Mouse (Mus musculus) urinary bladder, postnatal 14 days (tissue): ENCODE measurements at regions not wholly inside any gene's neighbourhood (a gene's known extent, or its start where the extent isn't known, plus 50 kb on each side); places are given as distances from the start of the nearest gene placed in this dataset.

Source experiments
- DNase-seq: peaks from one replicate; pipeline ENCODE4 v3.0.0; 2021; ENCODE audit warnings: low spot score

GRCm38 (mm10) chr11:31784332-31784901 is 87.6 kb upstream of the Cpeb4 start:
- DNase-seq, result no peak

- DNase-seq, result no peak
These were observed 86.9 kb upstream of the Cpeb4 start for GRCm38 (mm10) chr11:31785160-31785559.

DNA sequence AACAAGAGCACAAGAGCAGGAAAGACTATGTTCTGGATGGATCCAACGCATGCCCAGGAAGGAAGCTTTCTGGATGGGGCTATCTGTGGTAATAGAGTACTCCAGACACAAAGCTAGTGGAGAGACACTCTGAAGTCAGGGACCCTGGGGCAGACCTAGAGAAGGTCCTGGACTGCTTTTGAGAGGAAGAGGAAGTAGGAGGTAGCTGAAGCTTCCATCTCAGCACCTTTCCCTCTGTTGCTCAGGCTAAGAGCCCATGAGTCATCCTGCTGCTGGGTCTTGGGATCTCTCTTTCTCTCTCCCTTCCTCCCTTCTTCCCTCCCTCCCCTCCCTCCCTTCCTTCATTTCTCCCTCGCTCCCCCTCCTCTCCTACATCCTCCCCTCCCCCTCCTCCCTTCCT is 84.6 kb upstream of the Cpeb4 start:
- DNase-seq, result no peak

DNA sequence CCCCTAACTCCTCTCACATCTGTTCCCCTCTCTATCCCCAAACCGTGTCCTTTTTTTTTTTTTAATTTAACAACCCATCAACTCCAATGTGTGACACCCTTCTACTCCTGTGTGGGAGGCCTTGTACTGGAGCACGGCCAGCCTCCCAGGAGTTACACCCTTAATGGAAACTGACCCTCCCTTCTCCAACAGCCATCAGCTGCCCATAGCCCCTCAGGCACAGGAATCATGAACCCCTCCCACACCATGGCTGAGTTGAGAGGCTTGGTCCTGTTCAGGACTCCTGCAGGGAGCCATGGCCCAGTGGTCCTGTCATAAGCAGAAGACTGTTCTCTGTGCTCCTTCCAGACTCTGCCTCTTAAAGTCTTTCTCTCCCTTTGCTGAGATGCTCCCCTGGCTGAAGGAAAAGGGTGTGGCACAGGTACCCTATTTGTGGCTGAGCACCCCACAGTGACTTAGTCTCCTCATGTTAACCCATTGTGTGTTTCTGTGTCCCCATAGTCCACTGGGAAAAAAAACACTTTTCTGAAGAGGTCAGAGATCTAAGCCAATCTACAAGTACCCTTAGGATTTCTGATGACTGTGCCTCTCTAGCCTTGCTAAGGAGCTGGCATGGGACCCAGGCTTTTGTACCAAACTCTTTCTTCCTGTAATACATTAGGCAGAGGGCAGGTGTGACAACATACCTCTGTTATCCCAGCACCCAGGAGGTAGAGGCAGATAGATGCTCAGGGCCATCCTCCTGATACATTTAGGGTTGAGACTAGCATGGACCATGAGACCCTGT is 83.9 kb upstream of the Cpeb4 start:
- no peak for DNase-seq

- no peak for DNase-seq
These were observed 82.0 kb upstream of the Cpeb4 start for GRCm38 (mm10) chr11:31789967-31790366.

DNA sequence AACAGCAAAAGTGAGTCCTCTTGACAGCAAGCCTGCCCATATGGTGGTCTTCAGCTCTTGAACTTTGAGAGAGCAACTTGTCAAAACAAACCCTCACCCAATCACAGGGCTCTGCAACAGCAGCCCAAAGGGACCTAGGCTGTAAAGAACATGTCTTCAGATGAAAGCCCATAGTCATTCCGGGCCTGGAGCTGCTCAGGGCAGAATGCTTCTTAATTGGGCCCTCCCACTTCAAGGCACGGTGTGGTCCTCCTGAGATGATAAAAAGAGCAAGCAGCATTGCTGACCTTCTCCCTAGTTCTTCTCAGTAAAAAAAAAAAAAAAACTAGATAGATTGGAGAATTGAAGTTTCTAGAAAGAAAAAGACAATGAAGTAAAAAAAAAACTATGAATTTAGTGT is 80.7 kb upstream of the Cpeb4 start:
- no peak for DNase-seq

DNA sequence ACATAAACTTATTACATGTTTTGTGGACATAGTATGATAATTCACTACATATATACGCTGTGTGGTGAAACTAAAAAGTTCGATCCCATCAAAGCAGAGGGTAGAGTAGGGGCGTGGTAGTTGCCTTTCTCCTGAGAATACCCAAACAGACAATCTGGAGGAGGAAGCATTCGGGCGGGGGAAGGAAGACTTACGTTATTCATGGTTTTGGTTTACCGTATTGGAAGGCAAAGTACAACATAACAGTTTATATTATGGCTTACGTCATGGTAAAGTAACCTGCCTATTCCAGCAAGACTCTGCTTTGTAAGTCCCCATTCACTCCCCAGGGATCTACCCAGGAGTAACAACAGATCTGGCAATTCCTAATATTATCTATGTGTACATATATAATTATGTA is 76.9 kb upstream of the Cpeb4 start:
- no peak for DNase-seq

DNA sequence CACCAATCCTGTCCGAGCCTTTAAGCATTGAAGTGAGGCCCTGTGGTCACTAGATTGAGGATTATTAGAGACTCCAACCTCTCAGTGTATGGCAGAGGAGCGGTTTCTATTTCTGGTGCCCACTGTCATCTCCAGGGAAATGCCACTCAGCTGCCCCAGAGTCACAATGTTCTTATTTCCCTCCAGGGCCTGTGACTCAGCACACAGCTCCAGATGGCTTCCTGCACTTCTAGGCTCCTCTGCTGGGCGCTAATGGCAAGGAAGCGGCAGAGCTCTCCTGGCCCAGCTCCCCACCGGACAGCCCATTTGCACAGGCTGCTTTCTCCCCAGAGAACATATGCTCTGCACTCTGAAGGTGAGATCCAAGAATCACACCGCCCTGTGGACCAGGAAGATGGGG is 75.8 kb upstream of the Cpeb4 start:
- DNase-seq, result no peak

DNA sequence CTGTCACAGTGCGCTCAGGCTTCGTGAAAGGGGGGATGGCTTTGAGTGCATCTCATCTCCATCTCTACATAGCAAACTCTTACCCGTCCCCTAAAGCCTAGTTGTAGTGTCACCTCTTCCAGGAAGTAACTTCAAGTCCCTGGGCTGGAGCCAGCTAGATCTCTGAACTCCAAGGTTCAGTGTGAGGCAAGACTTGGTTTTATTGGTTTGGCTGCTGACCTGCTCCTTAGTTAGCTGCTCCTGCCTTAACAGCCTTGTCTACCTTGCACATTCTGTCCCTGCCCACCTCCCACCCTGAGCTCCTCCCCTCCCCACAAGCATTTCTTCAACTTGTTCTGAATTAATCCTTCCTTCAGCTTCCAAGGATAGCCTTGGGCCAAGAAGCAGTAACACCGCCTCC is 70.4 kb upstream of the Cpeb4 start:
- DNase-seq, result peak; percentile 23

- DNase-seq, result peak; percentile 27
These were observed 68.6 kb upstream of the Cpeb4 start for GRCm38 (mm10) chr11:31803319-31803891.

DNA sequence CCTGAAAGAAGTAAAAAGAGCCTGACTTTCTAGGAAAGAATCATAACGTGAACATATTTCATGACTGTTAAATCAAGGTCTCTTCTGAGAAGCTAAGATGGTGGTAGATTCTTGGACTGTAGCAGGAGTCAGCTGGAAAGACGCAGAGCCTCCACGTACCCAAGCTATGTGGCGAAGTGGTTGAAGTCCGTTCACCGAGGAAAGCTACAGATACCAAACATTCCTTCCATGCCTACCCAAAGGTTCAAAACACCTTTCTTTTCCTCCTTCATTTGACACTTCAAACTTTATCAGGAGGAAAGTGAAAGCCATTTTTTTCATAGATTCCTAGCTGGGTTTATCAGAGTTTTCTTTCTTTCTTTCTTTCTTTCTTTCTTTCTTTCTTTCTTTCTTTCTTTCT is 67.5 kb upstream of the Cpeb4 start:
- DNase-seq, result no peak

DNA sequence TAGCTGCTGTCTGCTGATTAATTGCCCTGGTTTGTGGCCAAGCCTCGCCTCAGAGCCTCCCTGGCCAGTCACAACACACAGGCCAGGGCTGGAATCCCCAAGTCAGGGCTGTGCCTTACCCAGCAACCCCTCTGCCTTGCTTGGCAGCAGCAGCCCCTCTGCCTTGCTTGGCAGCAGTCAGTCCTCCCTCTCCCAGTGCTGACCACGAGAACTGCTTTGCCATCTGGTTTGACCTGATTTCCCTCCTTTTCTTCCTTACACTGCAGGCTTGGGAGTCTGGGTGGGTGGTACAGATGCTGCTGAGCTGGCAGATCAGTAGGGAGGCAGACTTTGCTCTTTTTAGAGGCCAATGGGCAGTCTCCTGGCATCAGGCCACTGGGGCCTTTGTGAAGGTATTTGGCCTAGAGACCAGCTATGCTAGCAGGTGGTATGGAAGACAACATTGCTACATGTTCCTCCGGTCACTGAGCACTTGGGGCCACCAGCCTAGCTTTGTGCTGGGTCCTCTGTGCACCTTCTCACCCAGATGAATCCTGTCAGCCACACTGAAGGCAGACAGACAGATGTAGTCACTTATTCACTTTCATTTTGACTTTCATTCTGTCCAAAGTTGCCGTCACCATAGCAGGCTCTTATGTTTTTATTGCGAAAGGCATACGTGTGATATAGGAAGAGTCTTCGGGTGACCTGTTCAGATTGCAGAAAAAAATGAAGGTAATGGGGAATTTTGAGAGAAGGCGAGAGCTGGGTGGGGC is 64.4 kb upstream of the Cpeb4 start:
- DNase-seq, result peak; percentile 38

GRCm38 (mm10) chr11:31808216-31808838 is 63.7 kb upstream of the Cpeb4 start:
- peak; percentile 40 for DNase-seq

DNA sequence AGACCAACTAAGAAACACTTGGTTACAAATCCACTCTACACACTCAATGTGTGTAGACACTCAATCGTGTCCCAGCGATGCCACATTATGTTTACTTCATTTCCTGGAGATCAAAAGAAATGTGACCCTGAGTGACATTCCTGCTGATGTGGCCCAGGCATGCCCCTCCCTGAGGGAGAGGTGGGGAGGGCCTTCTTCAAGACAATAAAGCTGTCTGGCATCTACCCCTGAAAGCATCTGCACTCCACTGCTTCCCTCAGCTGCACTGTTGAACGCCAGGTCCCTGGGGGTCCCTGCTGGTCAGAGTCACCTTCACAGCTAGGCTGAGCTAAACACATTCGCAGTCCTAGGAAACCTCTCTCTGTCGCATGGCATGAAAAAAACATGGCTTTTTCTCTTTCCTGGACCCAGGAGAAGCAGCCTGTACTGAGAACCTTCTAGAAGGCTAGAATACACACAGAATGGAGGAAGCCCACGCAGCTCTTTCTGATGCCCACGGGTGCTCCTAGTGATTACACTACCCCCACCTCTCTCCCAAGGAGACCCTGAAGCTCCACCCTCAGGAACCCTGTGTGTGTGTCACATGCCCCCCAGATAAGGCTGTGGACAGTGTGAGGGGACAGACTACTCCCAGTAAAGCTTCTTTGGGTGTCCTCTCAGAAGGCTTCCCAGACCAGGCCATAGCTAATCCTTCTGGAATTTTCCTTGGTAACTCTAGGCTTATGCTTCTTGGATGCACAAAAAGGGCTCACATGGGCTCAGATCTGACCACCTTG is 61.8 kb upstream of the Cpeb4 start:
- DNase-seq, result no peak

GRCm38 (mm10) chr11:31812215-31812614 is 59.8 kb upstream of the Cpeb4 start:
- DNase-seq, result no peak

GRCm38 (mm10) chr11:31814616-31815015 is 57.4 kb upstream of the Cpeb4 start:
- DNase-seq, result no peak

- DNase-seq, result no peak
These were observed 56.0 kb upstream of the Cpeb4 start for GRCm38 (mm10) chr11:31815855-31816488.

GRCm38 (mm10) chr11:31818032-31818431 is 54.0 kb upstream of the Cpeb4 start:
- DNase-seq, result no peak

- DNase-seq, result no peak
These were observed 52.0 kb upstream of the Cpeb4 start for GRCm38 (mm10) chr11:31819964-31820363.

DNA sequence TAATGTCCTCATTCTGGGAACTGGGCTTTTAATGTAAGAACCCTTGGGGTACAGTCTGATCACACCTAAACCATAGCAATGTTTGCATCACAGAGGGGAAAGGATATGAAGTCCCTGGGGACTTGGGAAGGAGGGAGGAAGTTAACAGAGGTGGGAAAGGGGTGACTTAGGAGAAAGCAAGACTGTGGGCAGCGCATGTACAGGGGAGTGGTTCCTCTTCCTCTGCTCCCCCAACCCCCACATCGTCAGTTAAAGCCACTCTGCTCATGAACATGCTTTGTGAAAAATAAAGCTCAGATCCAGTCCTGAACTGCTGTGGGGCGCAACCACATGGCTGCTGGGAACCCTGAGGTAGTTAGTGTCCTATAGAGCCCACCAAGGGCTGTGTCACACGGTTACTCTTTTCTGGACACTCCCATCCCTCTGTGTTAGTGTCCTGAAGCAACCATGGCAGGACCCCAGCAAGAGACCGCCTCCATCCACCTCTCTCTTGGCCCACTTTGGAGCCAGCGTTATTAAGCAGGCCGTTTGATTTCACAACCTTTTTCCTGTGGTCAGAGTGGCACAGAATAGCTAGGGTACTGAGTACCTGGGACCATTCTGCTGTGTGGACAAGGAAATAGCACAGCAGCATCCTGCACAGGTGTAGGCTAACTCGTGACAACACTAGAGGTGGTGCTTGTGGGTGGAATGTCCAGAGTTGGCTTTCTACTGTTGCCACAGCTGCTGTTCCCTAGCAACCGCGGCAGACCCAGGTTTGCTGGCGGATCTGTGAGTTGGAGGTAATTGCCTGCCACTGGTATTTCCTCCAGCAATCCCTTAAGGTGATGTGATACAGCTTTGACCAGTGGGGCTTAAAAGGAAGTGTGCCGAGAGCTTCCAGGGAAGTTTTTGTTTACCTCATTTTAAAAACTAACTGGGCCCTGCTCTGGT is 50.3 kb upstream of the Cpeb4 start:
- peak; percentile 18 for DNase-seq
